Comparison of ENCODE assay signal across 8 mouse cellular contexts in the genomic region with DNA sequence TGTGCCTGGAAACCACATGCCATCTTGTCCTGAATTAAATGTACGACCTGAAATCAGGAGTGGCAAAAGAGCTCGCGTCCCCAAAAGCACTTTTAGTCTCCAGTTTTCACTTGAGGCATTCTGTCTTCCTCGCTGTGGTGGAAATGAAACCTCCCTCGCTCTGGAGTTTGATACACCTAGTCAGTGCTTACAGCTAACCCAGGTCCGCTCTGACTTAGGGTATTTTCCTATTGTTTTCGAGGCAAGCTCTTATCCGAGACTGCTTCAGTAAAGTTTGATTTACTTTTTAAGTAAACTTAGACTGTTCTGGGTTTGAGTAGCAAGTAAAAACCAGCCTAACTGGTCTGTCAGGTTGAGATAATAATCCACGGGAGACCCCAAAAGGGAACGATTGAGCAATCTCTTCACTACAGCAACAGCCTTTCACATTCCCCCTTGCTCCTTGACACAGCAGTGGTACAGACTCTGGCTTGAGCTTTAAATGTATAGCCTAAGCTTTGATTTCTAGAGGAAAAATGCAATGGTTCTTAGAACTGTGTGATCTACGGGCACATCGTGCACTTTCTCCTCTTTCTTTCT. TPM values are rescaled to one million over a fixed set of nuclear protein-coding genes. Genes with fewer than 3 reads are reported as not detected.
A peak's percentile ranks its signal among the peaks of the same experiment; 100 is the strongest.
DNase-seq lines count a peak whose midpoint lies in the region; ATAC-seq lines count a peak whose summit lies in the region.

No protein-coding gene starts in this region.

- 15% methylated on average over 12 of the region's 12 CpGs for WGBS in intestine, embryonic 15.5 days

- H3K4me1 ChIP-seq in intestine, embryonic 15.5 days (replicated peaks) = 0 out of 2 replicates have a peak, but pooled peaks cover 3% of the 10 kb centered on the region

- intact Hi-C loops in left cerebral cortex, postnatal 25 days (cut with DNase I) = loop anchor here (1.0 to 5.0 kb wide), 4 partner anchors 183 to 218 kb away; a partner anchor contains a TSS

- peak overlapping the region; percentile 80 for H3K4me3 ChIP-seq in intestine, embryonic 15.5 days (replicated peaks)

- peak; percentile 36; the same call in 1 of the 2 replicates for ATAC-seq in cerebellum, adult (ENCODE audit: insufficient number of reproducible peaks, low FRiP score, low TSS enrichment)
- peak; percentile 66 for ATAC-seq in intestine, embryonic 15.5 days
- ATAC-seq in megakaryocyte, adult 5-6 weeks (ENCODE audit: poor library complexity, severe bottlenecking) = peak; percentile 48

- no peak for DNase-seq in cerebellum, postnatal 10 days
- DNase-seq in urinary bladder, adult 18-20 months (ENCODE audit: low spot score in 2 of 2) = peak; percentile 37 to 45
- DNase-seq in urinary bladder, postnatal 4 days (ENCODE audit: low spot score in 2 of 2) = no peak
- peak; percentile 42 for DNase-seq in thymus, postnatal 4 days
- no peak for DNase-seq in left cerebral cortex, postnatal 25 days (ENCODE audit: low spot score in 2 of 2)

- H3K9ac ChIP-seq in intestine, embryonic 15.5 days = peak overlapping the region; percentile 95

- H3K27me3 ChIP-seq in intestine, embryonic 15.5 days (replicated peaks) = no peaks in the 10 kb centered on the region

- peak overlapping the region; percentile 50 for H3K4me2 ChIP-seq in intestine, embryonic 15.5 days (replicated peaks)

- H3K9me3 ChIP-seq in intestine, embryonic 15.5 days = no peaks in the 10 kb centered on the region

- H3K36me3 ChIP-seq in intestine, embryonic 15.5 days = no peaks in the 10 kb centered on the region

- peak overlapping the region; percentile 99 for H3K27ac ChIP-seq in intestine, embryonic 15.5 days

RNA-seq across cellular contexts. Expression of a gene that starts 0.9 kb away (rescaled TPM):
- 34.6 and 37.1 TPM in 2 replicates for polyA plus RNA-seq in intestine, embryonic 15.5 days (2015; fragmentation: Nextera tagmentation; extraction: Ambion mirVana)
- total RNA-seq in megakaryocyte, adult 5-6 weeks (2015) = 47.5 and 49.8 TPM in 2 replicates
- 43.9 and 47.3 TPM in 2 replicates for total RNA-seq in megakaryocyte, adult 5-6 weeks (2017)
- total RNA-seq in left cerebral cortex, postnatal 25 days (2021) = 10 to 100 TPM; 26.0 to 28.1 TPM

RNA-seq across cellular contexts. Expression of a gene that starts 7.9 kb away (rescaled TPM):
- polyA plus RNA-seq in intestine, embryonic 15.5 days (2015; fragmentation: Nextera tagmentation; extraction: Ambion mirVana) = 34.0 and 40.7 TPM in 2 replicates
- 66.7 and 76.1 TPM in 2 replicates for total RNA-seq in megakaryocyte, adult 5-6 weeks (2015)
- total RNA-seq in megakaryocyte, adult 5-6 weeks (2017) = 46.4 and 54.6 TPM in 2 replicates
- under 1 TPM; 0.57 to 0.85 TPM for total RNA-seq in left cerebral cortex, postnatal 25 days (2021)

RNA-seq across cellular contexts. Expression of a gene that starts 27.3 kb away (rescaled TPM):
- 4.6 and 5.0 TPM in 2 replicates for polyA plus RNA-seq in intestine, embryonic 15.5 days (2015; fragmentation: Nextera tagmentation; extraction: Ambion mirVana)
- total RNA-seq in megakaryocyte, adult 5-6 weeks (2015) = 1.2 and 2.3 TPM in 2 replicates
- 2.1 and 2.2 TPM in 2 replicates for total RNA-seq in megakaryocyte, adult 5-6 weeks (2017)
- 1 to 10 TPM; 1.8 to 1.9 TPM for total RNA-seq in left cerebral cortex, postnatal 25 days (2021)

RNA-seq across cellular contexts. Expression of a gene that starts 33.6 kb away (rescaled TPM):
- 7.9 and 8.2 TPM in 2 replicates for polyA plus RNA-seq in intestine, embryonic 15.5 days (2015; fragmentation: Nextera tagmentation; extraction: Ambion mirVana)
- total RNA-seq in megakaryocyte, adult 5-6 weeks (2015) = 0.56 and 1.5 TPM in 2 replicates
- 0.51 and 0.73 TPM in 2 replicates for total RNA-seq in megakaryocyte, adult 5-6 weeks (2017)
- total RNA-seq in left cerebral cortex, postnatal 25 days (2021) = 1 to 10 TPM; 3.6 to 4.6 TPM

Comparison
In these comparisons a context has a peak if more than half of its experiments do, and no peak if none do; other contexts are left out.
1. DNase-seq: peak in urinary bladder, adult 18-20 months (2 of 2) and thymus, postnatal 4 days (single experiment); none in cerebellum, postnatal 10 days (0 of 2), urinary bladder, postnatal 4 days (0 of 2) and left cerebral cortex, postnatal 25 days (0 of 2).
2. RNA of a gene that starts 7.9 kb away (total RNA-seq): 46.4 to 76.1 TPM in megakaryocyte, adult 5-6 weeks; 0.57 to 0.85 TPM in left cerebral cortex, postnatal 25 days; every median in the first group is over 10 times any median in the second.
3. Peak in every context shown above with its lines, with median percentiles within 50 percentile points of each other: ATAC-seq.